Mouse (Mus musculus): ENCODE measurements around the gene Cmtm3.

DNA sequence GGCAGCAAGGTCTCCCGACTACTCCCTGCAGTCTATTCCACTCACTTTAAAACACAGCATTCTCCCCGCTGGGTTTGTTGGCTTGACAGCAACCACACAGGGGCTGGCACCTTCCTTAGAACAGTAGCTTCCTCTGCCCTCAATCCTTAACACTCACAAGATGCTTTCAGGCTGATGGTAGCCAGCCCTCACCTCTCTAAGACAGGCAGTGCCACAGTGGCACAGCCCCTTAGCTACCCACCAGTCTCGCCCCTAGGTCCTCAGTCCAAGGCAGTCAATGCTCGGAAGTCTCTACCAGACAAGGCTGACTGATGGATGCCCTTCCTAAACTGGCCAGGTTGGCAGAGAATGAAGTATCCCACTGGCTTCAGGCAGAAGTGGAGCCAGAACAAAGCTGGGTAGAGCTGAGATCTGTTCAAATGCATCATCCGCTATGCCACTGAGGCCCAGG is 41.8 kb downstream of the Cmtm3 start:
- no peak for TF ChIP-seq POLR2A (IDR thresholded peaks at IDR 0.05; ENCODE audit: borderline replicate concordance, control insufficient read depth, low read depth, low read length)
- no peak for TF ChIP-seq CTCF (IDR thresholded peaks at IDR 0.05; ENCODE audit: control insufficient read depth, insufficient read depth, low read length)

Measured in bone marrow, adult 2 months (tissue).